Mouse (Mus musculus): ENCODE measurements around the gene Adss. TPM values are rescaled to one million over a fixed set of nuclear protein-coding genes. Genes with fewer than 3 reads are reported as not detected.

The Adss gene
- total RNA-seq, 2 experiments from 2014 or later, result 47.9 to 69.8 TPM

GRCm38 (mm10) chr1:177729043-177730024 is 67.0 kb downstream of the Adss start, which contains the start of gene 1700016C15Rik:
Gene 1700016C15Rik (plus strand): TSS chr1:177729814.
- DNase-seq (ENCODE audit: low spot score in 2 of 2), result no peak

- DNase-seq (ENCODE audit: low spot score in 2 of 2), result no peak
These were observed 68.3 kb downstream of the Adss start for GRCm38 (mm10) chr1:177727883-177728525.

GRCm38 (mm10) chr1:177726870-177727269 is 69.4 kb downstream of the Adss start:
- DNase-seq (ENCODE audit: low spot score in 2 of 2), result no peak

GRCm38 (mm10) chr1:177723786-177724185 is 72.5 kb downstream of the Adss start:
- no peak for DNase-seq (ENCODE audit: low spot score in 2 of 2)

GRCm38 (mm10) chr1:177719029-177719427 is 77.3 kb downstream of the Adss start:
- no peak for DNase-seq (ENCODE audit: low spot score in 2 of 2)

- no peak for DNase-seq (ENCODE audit: low spot score in 2 of 2)
These were observed 77.8 kb downstream of the Adss start for GRCm38 (mm10) chr1:177718340-177719028.

- DNase-seq (ENCODE audit: low spot score in 2 of 2), result no peak
These were observed 79.1 kb downstream of the Adss start for GRCm38 (mm10) chr1:177717057-177717835.

- no peak for DNase-seq (ENCODE audit: low spot score in 2 of 2)
These were observed 79.9 kb downstream of the Adss start for GRCm38 (mm10) chr1:177716448-177716847.

- DNase-seq (ENCODE audit: low spot score in 2 of 2), result no peak
These were observed 81.8 kb downstream of the Adss start for GRCm38 (mm10) chr1:177714397-177715012.

GRCm38 (mm10) chr1:177713635-177714396 is 82.5 kb downstream of the Adss start:
- no peak for DNase-seq (ENCODE audit: low spot score in 2 of 2)

Other genes with a start within 250 kb of the Adss start
- not detected for gene 1700016C15Rik, start 66.7 kb downstream of the Adss start, total RNA-seq (2021)
- gene Catspere2, start 186.9 kb upstream of the Adss start, total RNA-seq (2021), result 1 to 10 TPM; 1.7 to 2.6 TPM